Mouse (Mus musculus) right cerebral cortex, postnatal 14 days (tissue): ENCODE results near the gene Phlpp1.

Experiments used
- DNase-seq: peaks from one replicate; pipeline ENCODE4 v3.0.0; 2022

The Phlpp1 gene

DNA sequence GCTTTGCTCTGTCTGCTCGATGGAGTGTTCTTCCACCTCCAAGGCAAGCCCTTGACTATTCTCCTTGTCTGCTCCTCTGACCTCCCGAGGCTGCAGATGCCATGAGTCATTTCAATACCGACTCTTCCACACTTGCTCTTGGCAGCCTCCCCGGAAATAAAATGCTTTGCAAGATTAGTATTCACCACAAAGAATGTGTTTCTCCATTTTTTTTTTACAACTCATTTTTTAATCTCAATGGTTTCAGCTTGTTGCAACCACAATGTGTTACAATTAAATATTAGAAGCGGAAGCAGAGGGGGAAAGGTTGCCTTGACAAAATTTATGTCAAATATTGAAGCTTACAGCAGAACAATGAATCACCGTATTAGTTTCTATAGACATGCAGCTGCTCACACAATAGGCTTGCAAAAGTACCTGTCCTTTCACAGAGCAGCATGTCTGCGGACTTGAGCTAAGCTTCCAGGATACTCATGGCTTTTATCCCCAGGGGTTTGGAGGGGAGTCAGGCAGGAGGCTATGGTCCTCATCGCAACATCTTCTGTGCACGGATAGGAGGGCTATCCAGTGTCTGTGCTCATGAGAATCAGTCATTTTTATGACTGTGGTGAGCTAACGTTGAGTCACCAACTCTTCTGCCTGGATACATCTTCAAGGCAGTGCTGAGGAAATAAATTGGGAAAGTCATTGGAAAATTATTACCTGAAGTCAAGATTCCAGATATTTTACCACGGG lies 229.5 kb downstream of the Phlpp1 start:
- no peak for DNase-seq

DNA sequence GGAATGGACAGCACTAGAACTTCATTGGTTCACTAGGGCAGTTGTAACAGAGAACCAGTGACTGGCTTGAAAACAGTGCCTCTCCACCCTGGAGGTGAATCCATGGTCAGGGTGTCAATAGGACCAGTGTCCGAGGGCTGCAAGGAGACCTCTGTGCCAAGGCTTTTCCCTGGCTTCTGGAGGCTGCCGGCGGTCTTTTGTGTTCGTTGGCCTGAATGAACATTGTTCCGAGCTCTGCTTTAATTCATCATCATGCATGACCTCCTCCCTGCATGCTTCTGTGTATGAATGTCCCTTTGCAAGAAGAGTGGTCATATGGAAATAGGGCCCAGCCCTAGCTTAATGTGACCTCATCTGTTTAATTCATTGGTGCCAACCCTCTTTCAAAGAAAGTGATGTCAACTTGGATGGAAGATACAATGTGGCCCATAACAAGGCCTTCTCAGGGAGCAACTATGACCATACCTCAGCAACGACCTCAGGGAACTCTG lies 231.5 kb downstream of the Phlpp1 start:
- DNase-seq: no peak

- peak; percentile 43 for DNase-seq
Measured at GRCm38 (mm10) chr1:106406852-106407251, 235.3 kb downstream of the Phlpp1 start.

- DNase-seq: no peak
Measured at GRCm38 (mm10) chr1:106407963-106408440, 236.4 kb downstream of the Phlpp1 start.

DNA sequence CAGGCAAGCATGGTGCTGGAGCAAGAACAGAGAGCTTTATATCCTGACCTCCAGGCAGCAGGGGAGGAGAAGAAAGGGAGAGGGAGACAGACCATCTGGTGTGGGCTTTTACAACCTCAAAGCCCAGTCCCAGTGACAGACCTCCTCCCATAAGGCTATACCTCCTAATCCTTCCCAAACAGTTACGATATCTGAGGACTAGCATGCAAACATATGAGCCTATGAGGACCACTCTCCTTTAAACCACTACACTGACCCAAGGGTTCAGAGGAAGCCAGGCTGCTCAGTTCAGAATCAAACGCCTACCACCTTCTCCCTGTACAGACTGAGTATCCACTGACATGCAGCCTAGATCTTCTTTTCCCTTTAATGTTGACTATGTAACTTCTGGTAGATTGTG lies 239.3 kb downstream of the Phlpp1 start:
- no peak for DNase-seq

DNA sequence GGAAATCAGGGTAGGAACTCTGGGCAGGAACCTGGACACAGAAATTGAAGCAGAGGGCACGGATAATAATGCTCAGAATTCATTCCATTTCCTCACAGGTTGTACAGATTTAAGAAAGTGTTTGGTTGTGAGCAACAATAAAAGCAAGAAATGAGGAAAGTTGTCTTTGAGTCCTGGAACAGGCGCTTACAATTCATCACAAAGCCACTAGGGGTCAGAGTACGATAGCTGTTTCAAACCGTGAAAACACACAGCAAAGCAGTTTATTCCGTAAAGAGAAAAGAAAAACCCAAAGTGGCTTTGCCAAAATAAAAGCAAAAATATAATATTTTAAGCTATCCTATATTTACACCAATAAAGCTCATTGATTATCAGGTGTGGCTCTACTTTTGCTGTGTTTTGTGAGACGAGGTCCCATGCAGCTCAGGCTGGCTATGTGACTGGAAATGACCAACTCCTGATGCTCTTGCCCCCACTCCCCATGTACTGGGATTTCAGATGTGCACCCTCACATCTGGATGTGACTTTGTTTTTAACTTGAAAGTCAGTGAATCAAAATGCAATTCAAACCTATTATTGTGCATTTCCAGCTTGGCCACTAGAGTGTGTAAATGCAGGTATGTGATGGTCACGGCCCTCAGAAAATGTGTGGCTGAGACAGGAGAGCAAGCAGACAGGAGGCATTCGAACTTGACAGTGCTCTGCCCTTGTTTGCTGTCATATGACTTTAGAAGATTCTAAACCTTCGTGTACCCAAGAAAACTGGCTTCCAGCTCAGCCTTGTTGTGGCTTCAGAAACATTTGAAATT lies 253.8 kb downstream of the Phlpp1 start:
- peak; percentile 38 for DNase-seq

GRCm38 (mm10) chr1:106428170-106428569 lies 256.6 kb downstream of the Phlpp1 start:
- peak; percentile 22 for DNase-seq

- no peak for DNase-seq
Measured at GRCm38 (mm10) chr1:106428580-106428979, 257.0 kb downstream of the Phlpp1 start.

DNA sequence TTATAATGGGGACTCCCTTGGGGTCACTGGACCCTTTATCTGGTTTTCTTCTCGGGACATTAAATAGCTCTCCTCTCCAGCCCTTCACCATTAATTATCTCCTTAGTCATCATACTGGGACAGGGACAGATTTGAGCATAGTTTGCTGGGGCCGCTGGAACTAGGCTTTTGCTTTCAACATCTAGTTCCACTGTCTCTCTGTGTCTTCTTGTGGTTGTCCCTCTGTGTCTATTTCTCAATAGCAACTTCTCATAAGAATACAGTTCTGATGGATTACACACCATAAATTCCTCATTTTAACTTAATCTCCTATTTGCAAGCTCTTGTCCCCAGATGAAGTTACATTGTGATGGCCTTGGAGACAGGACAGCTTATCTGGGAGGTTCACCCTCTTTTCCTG lies 262.0 kb downstream of the Phlpp1 start:
- no peak for DNase-seq
